Mouse (Mus musculus) spleen, postnatal 14 days (tissue): ENCODE results near the gene Ripor1.

ENCODE experiments used
- DNase-seq, 2 experiments: peaks; one replicate each; pipeline ENCODE4 v3.0.0; 2021 to 2022; ENCODE audit warnings: low spot score in 2 of 2

Gene Ripor1

GRCm38 (mm10) chr8:105626086-105626485, 21.0 kb downstream of the Ripor1 start:
- DNase-seq, result no peak

DNA sequence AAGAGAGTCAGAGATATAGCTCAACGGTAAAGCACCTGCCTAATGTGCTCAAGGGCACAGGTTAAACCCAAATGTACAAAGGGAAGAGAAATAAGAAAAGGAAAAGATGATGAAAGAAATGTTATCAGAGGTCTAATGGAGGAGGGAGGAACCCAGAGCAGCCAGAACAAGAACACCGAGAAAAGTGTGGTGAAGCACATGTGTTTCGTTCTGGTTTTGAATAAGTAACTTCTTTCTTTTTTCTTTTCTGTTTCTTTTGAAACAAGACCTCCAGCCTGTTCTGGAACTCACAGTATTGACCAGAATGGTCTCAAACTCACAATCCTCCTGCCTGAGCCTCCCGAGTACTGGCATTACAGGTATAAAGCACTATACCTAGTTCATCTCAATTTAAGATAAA, 24.3 kb downstream of the Ripor1 start:
- DNase-seq, result no peak

GRCm38 (mm10) chr8:105634771-105635458, 29.9 kb downstream of the Ripor1 start:
- no peak for DNase-seq

DNA sequence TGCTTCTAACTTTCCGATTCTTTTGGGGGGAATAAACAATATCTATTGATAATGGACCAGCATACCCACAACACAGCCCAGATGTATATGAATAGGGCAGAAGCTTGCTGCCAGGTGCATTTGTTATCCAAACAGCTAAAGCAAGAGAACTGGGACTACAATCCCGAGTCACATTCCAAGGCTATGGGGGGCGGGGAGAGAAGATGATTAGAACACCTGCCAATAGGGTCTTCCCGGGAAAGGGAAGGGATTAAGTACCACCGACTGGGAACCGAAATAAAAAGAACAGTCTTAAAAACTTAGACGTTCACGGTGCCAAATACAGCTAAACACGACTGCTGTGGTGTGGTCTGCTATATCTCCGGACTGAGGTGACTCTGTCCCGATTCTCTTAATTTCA, 30.4 kb downstream of the Ripor1 start:
- DNase-seq, result no peak

- peak; percentile 83 to 86 for DNase-seq
Measured at GRCm38 (mm10) chr8:105636018-105636962, 31.2 kb downstream of the Ripor1 start, which contains the start of gene Ctcf. Gene Ctcf (plus strand): TSS chr8:105636568.

- peak in 1 of 2 experiments; percentile 57 for DNase-seq
Measured at GRCm38 (mm10) chr8:105636963-105637510, 32.0 kb downstream of the Ripor1 start, which contains the start of gene Agrp. Gene Agrp (minus strand): TSS chr8:105637393.

- no peak for DNase-seq
Measured at GRCm38 (mm10) chr8:105637601-105638041, 32.6 kb downstream of the Ripor1 start.

GRCm38 (mm10) chr8:105638510-105638909, 33.5 kb downstream of the Ripor1 start:
- no peak for DNase-seq

DNA sequence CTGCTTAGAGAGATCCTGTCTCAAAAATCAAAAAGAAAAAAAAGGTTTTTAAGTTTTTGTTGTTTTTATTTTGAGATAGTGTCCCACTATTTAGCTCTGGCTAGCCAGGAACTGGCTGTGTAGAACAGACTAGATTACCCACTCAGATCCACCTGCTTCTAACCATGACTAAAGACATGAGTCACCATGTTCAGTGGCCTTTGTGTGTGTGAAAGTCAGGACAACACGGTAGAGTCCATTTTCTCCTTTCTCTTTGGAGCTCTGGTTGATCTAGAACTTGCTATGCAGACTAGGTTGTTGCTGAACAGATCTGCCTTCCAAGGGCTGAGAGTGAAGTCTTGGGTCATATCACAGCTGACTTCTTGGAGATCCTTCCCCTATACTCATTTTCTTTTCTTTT, 34.8 kb downstream of the Ripor1 start:
- no peak for DNase-seq

GRCm38 (mm10) chr8:105640511-105640910, 35.5 kb downstream of the Ripor1 start:
- no peak for DNase-seq

- DNase-seq, result no peak
Measured at GRCm38 (mm10) chr8:105645205-105645604, 40.1 kb downstream of the Ripor1 start.

- DNase-seq, result no peak
Measured at GRCm38 (mm10) chr8:105648929-105649328, 43.9 kb downstream of the Ripor1 start.

GRCm38 (mm10) chr8:105657641-105658040, 52.6 kb downstream of the Ripor1 start:
- no peak for DNase-seq

DNA sequence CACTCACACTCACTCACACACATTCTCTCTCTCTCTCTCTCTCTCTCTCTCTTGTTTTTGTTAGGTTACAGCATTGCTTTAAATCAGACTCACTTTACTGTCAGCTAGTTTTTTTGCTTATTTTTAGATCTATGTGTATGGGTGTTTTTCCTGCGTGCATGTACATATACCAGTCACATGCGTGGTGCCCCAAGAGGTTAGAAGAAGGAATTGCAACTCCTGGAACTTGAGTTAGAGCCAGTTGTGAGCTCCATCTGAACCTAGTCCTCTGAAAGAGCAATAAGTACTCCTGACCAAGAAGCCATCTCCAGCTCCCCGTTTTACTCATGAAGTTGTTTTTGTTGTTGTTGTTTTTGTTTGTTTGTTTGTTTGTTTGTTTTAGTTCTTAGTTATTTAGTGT, 56.1 kb downstream of the Ripor1 start:
- DNase-seq, result no peak
